Mouse (Mus musculus) central nervous system, embryonic 11.5 days (tissue): ENCODE measurements around the gene Rbx1. TPM values are rescaled to one million over a fixed set of nuclear protein-coding genes. Genes with fewer than 3 reads are reported as not detected.

ENCODE experiments used
- polyA plus RNA-seq: library from polyadenylated mRNA; depleted of rRNA; stranded (reverse); fragments of >200 nt; gene quantifications from 2 replicates; pipeline ENCODE4 v1.2.3, GENCODE M21; 2012; rRNA removed

The Rbx1 gene
- 245 and 304 TPM in 2 replicates for polyA plus RNA-seq

DNA sequence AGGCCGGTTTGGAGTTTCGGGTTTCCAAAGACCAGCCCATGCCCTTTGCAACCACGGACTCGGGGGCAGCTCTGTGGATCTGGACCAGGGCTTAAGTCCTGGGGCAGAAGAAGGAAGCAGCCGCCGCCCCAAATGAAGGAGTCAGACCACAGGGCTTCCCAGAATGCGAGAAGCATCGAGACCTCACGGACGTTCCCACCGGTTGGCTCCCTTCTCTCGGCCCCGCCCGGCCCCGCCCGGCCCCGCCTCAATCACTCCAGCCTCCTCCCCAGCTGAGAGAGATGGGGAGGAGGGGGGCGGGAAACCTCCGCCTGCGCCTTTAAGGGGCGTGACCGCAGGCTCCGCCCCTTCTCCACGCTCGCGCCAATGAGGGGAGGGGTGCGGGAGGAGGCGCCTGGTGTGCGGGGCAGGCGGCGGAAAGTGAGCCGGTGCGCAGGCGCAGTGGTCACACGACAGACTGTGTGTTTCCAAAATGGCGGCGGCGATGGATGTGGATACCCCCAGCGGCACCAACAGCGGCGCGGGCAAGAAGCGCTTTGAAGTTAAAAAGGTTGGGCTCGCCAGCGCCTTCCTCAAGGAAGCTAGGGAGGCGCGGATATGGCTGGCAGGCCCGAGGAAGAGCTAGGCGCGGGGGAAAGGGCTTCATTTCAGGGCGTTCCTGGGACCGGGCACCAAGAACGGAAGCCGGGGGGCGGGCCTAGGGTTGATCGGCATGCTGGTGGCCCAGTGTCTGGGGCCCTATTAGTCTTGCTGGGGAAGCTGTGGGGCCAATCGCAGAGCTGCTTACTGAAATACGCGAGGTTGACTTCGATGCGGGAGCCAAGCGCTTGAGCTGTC lies at the start of gene Rbx1:
Rbx1 (plus strand) TSS at position 396 of the 837 bp plus-strand sequence.

Other genes with a start within 250 kb of the Rbx1 start
- gene Mchr1, start 230.8 kb upstream of the Rbx1 start, polyA plus RNA-seq: 0.31 and 0.77 TPM in 2 replicates
- gene Slc25a17, start 105.5 kb upstream of the Rbx1 start, polyA plus RNA-seq: 62.4 and 84.3 TPM in 2 replicates
- gene St13, start 66.2 kb upstream of the Rbx1 start, polyA plus RNA-seq: 123 and 279 TPM in 2 replicates
- 6.0 and 9.5 TPM in 2 replicates for gene Xpnpep3, start 66.2 kb upstream of the Rbx1 start, polyA plus RNA-seq
- not detected in 2 replicates for gene Dnajb7, start 58.0 kb upstream of the Rbx1 start, polyA plus RNA-seq
- gene Ep300, start 119.1 kb downstream of the Rbx1 start, polyA plus RNA-seq: 43.5 and 52.3 TPM in 2 replicates
- 23.3 and 25.7 TPM in 2 replicates for gene L3mbtl2, start 197.6 kb downstream of the Rbx1 start, polyA plus RNA-seq
- 1.3 and 2.0 TPM in 2 replicates for gene Chadl, start 231.0 kb downstream of the Rbx1 start, polyA plus RNA-seq